Mouse (Mus musculus): Measurements from ENCODE around the gene Capn5.

DNA sequence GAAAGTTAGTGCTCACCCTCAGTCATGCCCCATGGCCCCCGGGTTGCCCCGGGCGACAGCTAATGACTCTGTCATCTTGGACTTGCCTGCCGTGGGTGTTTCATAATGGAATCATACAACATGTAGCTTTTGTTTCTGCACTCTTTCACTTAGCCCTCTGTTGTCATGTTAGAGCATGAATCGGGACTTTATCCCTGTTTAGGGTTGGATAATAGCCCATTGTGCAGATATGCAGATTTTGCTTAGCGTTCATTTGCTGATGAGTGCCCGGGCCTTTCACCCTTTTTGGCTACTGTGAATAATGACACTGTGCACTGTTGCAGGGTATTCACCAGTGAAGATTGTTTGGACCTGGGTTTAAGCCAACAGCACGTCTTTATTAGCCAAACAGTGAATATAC lies 8.6 kb upstream of the Capn5 start:
- TF ChIP-seq USF2 (conservative IDR thresholded peaks at IDR 0.05; ENCODE audit: low read depth, low read length) (no peak), USF1 (IDR thresholded peaks at IDR 0.05; ENCODE audit: low read depth, low read length) (no peak), ETS1 (conservative IDR thresholded peaks at IDR 0.05; ENCODE audit: low read depth, low read length) (no peak), ELF1 (IDR thresholded peaks at IDR 0.05; ENCODE audit: low read depth, low read length) (no peak), MAX (IDR thresholded peaks at IDR 0.05; ENCODE audit: low read length) (no peak), MEF2A (IDR thresholded peaks at IDR 0.05; ENCODE audit: borderline replicate concordance, low read depth, low read length) (no peak), HCFC1 (IDR thresholded peaks at IDR 0.05; ENCODE audit: low read depth, low read length) (no peak), CTCF (conservative IDR thresholded peaks at IDR 0.05 in 1 of 2, IDR thresholded peaks at IDR 0.05 in 1 of 2; ENCODE audit: low read depth in 2 of 2, low read length in 2 of 2) (no peak), BHLHE40 (IDR thresholded peaks at IDR 0.05; ENCODE audit: low read depth, low read length) (no peak), POLR2A (IDR thresholded peaks at IDR 0.05; ENCODE audit: low read depth, low read length) (no peak)

Data from CH12.LX (cell line).